Mouse (Mus musculus): ENCODE data around the gene Garem2. TPM values are rescaled to one million over a fixed set of nuclear protein-coding genes. Genes with fewer than 3 reads are reported as not detected.

Garem2 gene
- polyA plus RNA-seq, 3 experiments from 2014 or later = not detected

DNA sequence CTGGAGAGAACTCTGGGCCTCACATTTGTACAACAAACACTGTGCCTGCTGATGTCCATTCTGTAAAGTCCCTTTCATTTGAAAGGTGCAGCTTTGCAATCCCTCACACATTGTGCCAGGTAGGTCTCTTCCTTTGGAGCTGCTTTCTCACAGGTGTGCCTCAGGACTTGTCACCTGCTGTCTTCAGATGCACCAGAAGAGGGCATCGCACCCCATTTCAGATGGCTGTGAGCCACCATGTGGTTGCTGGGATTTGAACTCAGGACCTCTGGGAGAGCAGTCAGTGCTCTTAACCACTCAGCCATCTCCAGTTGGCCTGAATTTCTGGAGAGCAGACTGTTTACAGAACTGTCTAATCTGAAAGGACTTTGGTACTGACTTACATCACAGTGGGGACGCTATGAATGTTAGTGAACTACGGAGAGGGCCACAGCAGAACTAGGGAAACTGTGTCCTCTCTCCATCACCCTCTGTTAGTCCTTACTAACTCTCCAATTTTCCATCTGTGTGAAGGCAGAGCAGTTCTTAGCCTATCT lies 7.6 kb downstream of the Garem2 start:
- ATAC-seq = no peak

DNA sequence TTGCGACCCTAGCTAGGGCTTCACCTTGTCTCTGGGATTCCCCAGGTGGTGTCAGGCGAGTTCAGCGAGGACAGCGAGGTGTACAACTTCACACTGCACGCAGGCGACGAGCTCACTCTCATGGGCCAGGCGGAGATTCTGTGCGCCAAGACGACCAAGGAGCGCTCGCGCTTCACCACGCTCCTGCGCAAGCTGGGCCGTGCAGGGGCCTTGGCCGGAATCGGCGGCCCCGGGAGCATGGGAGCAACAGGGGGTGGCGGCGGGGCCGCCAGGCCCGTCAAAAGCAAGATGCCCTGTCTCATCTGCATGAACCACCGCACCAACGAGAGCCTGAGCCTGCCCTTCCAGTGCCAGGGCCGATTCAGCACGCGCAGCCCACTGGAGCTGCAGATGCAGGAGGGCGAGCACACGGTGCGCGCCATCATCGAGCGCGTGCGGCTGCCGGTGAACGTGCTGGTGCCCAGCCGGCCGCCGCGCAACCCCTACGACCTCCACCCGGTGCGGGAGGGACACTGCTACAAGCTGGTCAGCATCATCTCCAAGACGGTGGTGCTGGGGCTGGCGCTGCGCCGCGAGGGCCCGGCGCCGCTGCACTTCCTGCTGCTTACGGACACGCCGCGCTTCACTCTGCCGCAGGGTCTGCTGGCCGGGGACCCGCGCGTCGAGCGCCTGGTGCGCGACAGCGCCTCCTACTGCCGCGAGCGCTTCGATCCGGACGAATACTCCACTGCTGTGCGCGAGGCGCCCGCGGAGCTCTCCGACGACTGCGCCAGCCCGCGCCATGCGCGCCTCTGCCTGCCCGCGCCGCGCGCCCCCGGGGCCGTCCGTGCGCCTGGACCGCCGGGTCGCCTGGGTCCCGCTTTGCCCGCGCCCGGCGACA lies 9.2 kb downstream of the Garem2 start:
- peak; percentile 63 for ATAC-seq

GRCm38 (mm10) chr5:30114761-30115140 lies 9.8 kb downstream of the Garem2 start:
- ATAC-seq = no peak

DNA sequence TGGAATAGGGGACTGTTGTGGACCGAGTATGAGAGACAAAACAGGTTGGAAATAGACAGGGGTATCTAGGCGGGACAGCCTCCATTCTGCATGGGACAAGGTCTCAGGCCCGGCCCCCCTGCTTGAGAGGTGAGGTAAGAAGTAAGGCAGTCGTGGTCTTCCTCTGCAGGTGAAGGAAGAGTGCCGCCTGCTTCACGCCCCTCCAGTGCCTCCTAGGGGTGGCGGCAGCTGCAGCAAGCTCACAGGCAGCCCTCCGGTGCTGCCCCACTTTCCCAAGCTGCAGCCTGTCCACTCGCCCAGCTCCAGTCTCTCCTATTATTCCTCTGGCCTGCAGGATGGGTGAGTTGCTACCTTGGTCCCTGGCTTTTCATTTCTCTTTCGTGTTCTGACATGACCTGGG lies 10.8 kb downstream of the Garem2 start:
- no peak for ATAC-seq

DNA sequence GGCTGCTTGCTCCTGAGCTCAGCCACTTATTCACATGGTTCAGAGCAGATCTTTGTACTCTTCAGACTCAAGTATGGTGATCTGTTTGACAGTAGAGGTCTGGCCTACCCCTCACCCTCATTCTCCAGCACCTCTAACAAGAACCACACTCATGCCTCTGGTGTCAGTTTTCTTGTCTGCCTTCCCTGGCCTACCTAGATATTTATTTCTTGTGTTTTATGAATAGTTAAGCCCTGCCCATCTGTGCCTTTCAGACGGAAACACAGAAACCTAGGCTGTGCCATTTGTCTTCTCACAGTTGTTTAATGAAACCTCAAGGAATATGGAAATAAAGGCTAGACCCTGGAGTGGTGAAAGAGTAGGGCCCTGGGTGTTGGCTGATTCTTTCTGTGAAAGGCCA lies 13.1 kb downstream of the Garem2 start:
- no peak for ATAC-seq

DNA sequence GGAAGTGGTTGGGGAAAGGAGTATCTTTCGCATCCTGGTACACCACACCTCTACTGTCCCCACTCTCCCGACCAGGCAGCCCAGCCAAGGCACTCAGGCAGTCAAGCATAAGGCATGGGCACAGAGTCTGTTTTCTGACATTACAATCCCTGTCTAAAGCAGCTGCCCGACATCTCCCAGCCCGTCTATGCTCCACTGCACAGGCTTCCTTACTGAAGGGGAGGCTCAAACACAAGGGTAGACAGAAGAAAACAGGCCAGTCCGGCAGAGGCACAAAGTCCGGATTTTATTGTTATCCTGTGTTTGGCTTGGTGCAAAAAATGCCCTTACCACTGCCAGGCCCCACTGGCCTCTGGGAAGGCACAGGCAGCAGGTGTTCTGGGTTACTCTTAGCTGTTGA lies 14.2 kb downstream of the Garem2 start:
- ATAC-seq = no peak

GRCm38 (mm10) chr5:30120106-30120505 lies 15.1 kb downstream of the Garem2 start:
- no peak for ATAC-seq

- ATAC-seq = no peak
Measured at GRCm38 (mm10) chr5:30122481-30122880, 17.5 kb downstream of the Garem2 start.

DNA sequence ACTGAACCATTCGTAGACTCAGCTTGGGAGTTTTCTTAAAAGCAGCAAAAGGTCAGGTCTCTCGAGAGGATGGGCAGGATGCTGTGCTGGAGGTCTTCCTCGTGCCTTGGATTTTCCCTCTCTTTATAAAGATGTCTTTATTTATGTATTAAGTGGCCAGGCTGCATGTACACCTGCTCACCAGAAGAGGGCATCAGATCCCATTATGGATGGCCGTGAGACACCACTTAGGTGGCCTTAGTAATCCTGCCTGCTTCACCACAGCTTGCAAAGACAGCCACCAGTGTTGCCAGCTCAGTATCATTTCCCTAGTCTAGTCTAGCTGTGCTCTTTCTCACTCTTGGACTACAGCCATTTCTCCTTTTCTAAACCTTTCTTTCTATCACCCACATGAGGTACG lies 20.6 kb downstream of the Garem2 start:
- no peak for ATAC-seq

DNA sequence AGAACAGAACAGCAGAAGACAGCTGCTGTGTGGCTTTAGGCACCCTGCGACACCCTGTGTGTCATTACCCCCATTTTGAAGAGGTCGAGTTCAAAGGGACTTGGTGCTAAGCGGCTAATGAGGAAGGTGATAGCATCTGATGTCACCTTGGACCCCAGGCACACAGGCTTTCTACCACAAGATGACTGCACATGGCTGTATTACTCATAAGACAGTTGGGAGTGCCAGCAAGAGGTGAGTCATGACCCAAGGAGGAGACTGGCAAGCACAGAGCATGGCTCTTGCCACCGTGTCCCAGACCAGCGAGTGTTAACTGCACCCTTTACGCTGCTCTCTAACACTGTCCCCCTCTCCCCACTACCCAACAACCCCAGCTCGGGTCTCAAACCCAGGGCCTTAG lies 21.8 kb downstream of the Garem2 start:
- no peak for ATAC-seq

- no peak for ATAC-seq
Measured at GRCm38 (mm10) chr5:30127921-30128597, 23.1 kb downstream of the Garem2 start.

GRCm38 (mm10) chr5:30128680-30129079 lies 23.7 kb downstream of the Garem2 start:
- ATAC-seq = no peak

- no peak for ATAC-seq
Measured at GRCm38 (mm10) chr5:30131246-30131645, 26.3 kb downstream of the Garem2 start.

GRCm38 (mm10) chr5:30132173-30132572 lies 27.2 kb downstream of the Garem2 start:
- ATAC-seq = no peak

DNA sequence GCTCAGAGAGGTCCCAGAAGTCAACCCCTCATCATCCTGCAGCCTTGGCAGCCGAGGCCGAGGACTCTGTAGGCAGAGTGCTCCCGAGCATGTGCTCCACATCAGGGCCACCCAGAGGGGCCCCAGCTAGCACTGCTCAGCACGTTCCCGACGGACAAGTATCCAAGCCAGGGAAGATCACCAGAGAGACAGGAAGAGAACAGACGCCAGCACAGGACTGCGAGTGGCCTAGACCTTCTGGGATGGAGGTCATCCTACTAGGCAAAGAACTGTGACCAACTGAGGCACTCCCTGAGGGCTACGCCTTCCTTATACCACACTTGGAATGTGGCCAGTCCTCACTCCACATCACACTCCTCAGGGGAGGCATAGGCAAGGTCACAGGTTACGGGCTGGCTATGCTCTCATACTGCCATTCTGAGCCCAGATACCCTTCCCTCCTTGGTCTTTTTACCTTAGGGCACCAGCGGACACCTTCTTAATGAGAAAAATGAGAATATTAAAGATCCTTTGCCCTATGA lies 30.8 kb downstream of the Garem2 start:
- ATAC-seq = no peak

GRCm38 (mm10) chr5:30137271-30137670 lies 32.3 kb downstream of the Garem2 start:
- ATAC-seq = no peak

GRCm38 (mm10) chr5:30138193-30138592 lies 33.2 kb downstream of the Garem2 start:
- ATAC-seq = no peak

GRCm38 (mm10) chr5:30146526-30146925 lies 41.6 kb downstream of the Garem2 start:
- ATAC-seq = no peak

DNA sequence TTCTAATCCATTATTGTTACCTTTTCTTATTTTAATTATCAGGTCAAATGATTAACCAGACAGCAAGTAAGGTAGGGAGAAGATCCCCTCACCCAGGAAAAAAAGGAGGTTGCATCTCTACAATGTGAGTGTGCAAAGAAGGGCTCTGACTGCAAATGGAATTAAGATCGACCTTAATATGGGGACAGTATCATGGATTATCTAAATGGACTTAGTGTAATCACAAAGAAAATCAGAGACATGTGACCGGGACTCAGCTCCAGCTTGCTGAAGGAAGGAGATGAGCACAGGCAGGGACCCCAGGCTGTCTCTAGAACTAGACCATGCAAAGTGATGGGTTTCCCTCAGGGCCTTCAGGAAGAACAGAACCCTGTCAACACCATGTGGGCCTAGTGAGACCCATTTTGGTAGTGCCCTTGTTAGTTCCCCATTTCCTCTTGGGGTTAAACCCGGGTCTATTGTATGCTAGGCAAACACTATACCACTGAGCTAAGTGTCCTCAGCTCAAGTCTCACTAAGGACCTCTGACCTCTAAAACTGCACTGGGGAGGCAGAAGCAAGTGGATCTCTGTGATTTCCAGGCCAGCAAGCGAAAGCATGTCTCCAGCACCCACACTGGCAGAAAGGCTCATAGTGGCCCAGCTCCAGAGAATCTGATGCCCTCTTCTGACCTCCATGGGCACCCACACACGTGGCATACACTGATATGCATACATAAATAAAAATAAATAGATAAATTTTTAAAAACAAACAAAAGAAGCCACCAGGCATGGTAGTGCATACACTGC lies 43.4 kb downstream of the Garem2 start:
- no peak for ATAC-seq

- ATAC-seq = no peak
Measured at GRCm38 (mm10) chr5:30152007-30152406, 47.0 kb downstream of the Garem2 start.

- no peak for ATAC-seq
Measured at GRCm38 (mm10) chr5:30152413-30152812, 47.5 kb downstream of the Garem2 start.

DNA sequence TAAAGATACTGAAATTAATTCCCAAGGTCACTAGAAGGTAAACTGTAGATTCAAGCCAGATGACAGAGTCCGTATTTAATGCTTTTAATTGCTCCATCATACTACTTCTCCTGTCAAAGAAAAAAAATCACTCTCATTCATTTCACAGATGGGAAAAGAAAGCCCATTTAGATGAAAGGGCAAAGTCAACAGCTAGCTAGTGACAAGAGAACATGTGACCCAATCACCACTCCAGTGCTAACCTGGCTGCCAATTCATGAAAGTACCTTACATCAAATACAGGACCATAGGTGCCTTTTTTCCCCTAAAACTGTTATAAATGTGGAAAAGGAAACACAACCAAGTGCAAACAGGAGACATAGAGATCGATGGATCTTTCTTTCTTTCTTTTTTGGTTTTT lies 48.3 kb downstream of the Garem2 start:
- ATAC-seq = no peak

DNA sequence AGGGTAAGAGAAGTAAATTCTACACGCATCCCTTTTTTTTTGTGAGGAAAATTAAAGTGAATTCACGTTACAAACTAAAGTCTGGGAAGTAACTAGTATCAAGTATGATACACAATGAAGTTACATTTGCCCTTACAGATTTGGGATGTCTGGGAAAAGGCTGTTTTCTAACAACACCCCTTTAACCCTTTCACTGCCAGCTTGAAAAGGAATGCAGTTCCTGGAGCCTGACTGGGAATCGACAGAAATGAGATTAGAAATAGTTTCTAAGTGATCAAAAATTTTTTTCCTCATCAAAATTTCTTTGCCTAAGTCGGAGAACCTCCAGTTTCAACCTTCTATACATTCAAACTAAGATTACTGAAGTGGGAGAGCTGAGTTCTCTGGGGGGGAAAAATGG lies 49.1 kb downstream of the Garem2 start:
- ATAC-seq = no peak
